Mouse (Mus musculus): Measurements from ENCODE around the gene Il2rb.

The Il2rb gene

GRCm38 (mm10) chr15:78520112-78520715 is 25.1 kb upstream of the Il2rb start:
- DNase-seq (ENCODE audit: low spot score in 2 of 2) = no peak

- DNase-seq (ENCODE audit: low spot score in 2 of 2) = peak; percentile 43 to 47
Observed at GRCm38 (mm10) chr15:78518221-78518620, 23.1 kb upstream of the Il2rb start.

GRCm38 (mm10) chr15:78515759-78516158 is 20.7 kb upstream of the Il2rb start:
- no peak for DNase-seq (ENCODE audit: low spot score in 2 of 2)

- DNase-seq (ENCODE audit: low spot score in 2 of 2) = peak; percentile 43 to 76
Observed at GRCm38 (mm10) chr15:78514393-78515146, 19.5 kb upstream of the Il2rb start.

- no peak for DNase-seq (ENCODE audit: low spot score in 2 of 2)
Observed at GRCm38 (mm10) chr15:78513019-78513418, 17.9 kb upstream of the Il2rb start.

- DNase-seq (ENCODE audit: low spot score in 2 of 2) = no peak
Observed at GRCm38 (mm10) chr15:78511951-78512350, 16.9 kb upstream of the Il2rb start.

- no peak for DNase-seq (ENCODE audit: low spot score in 2 of 2)
Observed at GRCm38 (mm10) chr15:78510736-78511135, 15.7 kb upstream of the Il2rb start.

GRCm38 (mm10) chr15:78510121-78510576 is 15.1 kb upstream of the Il2rb start:
- DNase-seq (ENCODE audit: low spot score in 2 of 2) = no peak

- DNase-seq (ENCODE audit: low spot score in 2 of 2) = no peak
Observed at GRCm38 (mm10) chr15:78509297-78509899, 14.3 kb upstream of the Il2rb start.

- no peak for DNase-seq (ENCODE audit: low spot score in 2 of 2)
Observed at GRCm38 (mm10) chr15:78508443-78508842, 13.4 kb upstream of the Il2rb start.

- DNase-seq (ENCODE audit: low spot score in 2 of 2) = no peak
Observed at GRCm38 (mm10) chr15:78505541-78505940, 10.5 kb upstream of the Il2rb start.

- no peak for DNase-seq (ENCODE audit: low spot score in 2 of 2)
Observed at GRCm38 (mm10) chr15:78504816-78505215, 9.7 kb upstream of the Il2rb start.

- no peak for DNase-seq (ENCODE audit: low spot score in 2 of 2)
Observed at GRCm38 (mm10) chr15:78504013-78504412, 8.9 kb upstream of the Il2rb start.

GRCm38 (mm10) chr15:78502437-78503132 is 7.5 kb upstream of the Il2rb start:
- no peak for DNase-seq (ENCODE audit: low spot score in 2 of 2)

- DNase-seq (ENCODE audit: low spot score in 2 of 2) = no peak
Observed at GRCm38 (mm10) chr15:78493401-78494010, 1.6 kb downstream of the Il2rb start.

- no peak for DNase-seq (ENCODE audit: low spot score in 2 of 2)
Observed at GRCm38 (mm10) chr15:78491301-78491700, 3.8 kb downstream of the Il2rb start.

- DNase-seq (ENCODE audit: low spot score in 2 of 2) = no peak
Observed at GRCm38 (mm10) chr15:78489906-78490305, 5.2 kb downstream of the Il2rb start.

- no peak for DNase-seq (ENCODE audit: low spot score in 2 of 2)
Observed at GRCm38 (mm10) chr15:78489248-78489647, 5.8 kb downstream of the Il2rb start.

GRCm38 (mm10) chr15:78487066-78487465 is 8.0 kb downstream of the Il2rb start:
- no peak for DNase-seq (ENCODE audit: low spot score in 2 of 2)

- no peak for DNase-seq (ENCODE audit: low spot score in 2 of 2)
Observed at GRCm38 (mm10) chr15:78486564-78486963, 8.5 kb downstream of the Il2rb start.

GRCm38 (mm10) chr15:78483311-78483710 is 11.8 kb downstream of the Il2rb start:
- no peak for DNase-seq (ENCODE audit: low spot score in 2 of 2)

- no peak for DNase-seq (ENCODE audit: low spot score in 2 of 2)
Observed at GRCm38 (mm10) chr15:78482518-78482917, 12.6 kb downstream of the Il2rb start.

All from thymus, postnatal 10 days (tissue).